Mouse (Mus musculus) G1E-ER4 (cell line): ENCODE data around the gene Rtl5. TPM values are rescaled to one million over a fixed set of nuclear protein-coding genes. Genes with fewer than 3 reads are reported as not detected.

Experiments
- GATA1 ChIP-seq: IDR thresholded peaks from one replicate; pipeline ENCODE4 v1.8.0; 2012; ENCODE audit warnings: low read length, inconsistent platforms
- polyA plus RNA-seq: library from polyadenylated mRNA; stranded (reverse); fragments of >175 nt; gene quantifications from 2 replicates; pipeline ENCODE4 v1.2.3, GENCODE M21; 2012

Gene Rtl5
- not detected in 2 replicates for polyA plus RNA-seq

- no peak for TF ChIP-seq GATA1
Observed at GRCm38 (mm10) chrX:102070591-102071471, at the start of gene Rtl5. Rtl5 (minus strand) TSS chrX:102071304.

DNA sequence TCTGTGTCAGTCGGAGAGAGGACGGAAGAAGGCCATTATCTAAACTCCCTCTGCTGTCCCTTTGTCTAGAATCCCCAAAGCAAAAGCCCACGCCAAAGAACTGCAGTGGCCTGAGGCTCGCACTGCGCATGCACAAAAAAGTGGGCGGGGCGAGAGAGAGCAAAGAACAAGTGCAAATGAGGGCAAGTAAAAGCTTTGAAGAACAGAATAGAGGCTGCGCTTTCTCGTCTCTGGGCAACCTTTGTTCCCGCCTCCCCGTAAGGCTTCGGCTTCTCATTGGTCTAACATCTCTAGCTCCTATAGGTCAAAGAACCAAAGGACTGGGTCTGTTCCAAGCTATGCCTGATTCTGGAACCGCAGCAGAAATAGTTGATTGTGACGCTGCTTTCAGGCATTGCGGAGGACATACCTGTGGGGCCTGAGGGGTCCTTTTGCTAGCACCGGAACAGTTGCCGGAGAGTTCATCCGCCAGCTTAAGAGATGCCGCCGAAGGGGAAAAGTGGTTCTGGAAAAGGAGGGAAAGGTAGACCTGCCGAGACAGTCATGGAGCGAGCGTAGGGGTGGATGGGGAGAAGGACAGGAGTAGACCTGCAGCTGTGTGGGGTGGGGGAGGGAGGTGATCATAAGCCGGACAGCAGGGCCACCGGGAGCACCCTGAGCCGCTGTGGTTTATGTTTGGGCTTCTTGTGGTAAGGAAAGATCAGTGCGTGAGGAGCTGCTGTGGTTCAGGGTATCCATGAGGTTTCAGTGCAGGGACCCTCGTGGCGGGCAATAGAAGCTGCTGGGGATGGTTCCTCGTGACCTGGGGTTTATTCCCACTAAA is 48.1 kb upstream of the Rtl5 start, which contains the start of gene Pin4:
Gene Pin4, plus strand, starts transcription at position 406 of the 823 bp plus-strand sequence.
- no peak for TF ChIP-seq GATA1

- no peak for TF ChIP-seq GATA1
Observed at GRCm38 (mm10) chrX:102115676-102116075, 44.6 kb upstream of the Rtl5 start.

DNA sequence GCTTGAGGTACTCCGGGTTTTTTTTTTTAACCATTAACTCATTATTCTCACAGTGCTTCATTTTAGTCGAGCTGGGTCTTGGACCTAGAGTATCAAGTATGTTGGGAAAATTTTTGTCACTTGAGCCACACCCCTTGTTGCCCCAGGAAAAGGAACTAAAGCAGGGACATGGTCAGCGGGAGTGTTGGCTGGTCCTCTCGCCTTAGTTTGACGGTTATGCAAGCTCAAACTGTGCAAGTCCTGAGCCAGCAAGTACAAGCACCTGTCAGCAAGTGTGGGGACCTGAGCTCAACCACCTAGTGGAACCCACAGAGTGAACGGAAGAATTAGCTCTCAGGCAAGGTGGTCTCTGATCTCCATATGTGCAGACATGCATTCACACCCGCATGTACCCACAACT is 30.8 kb upstream of the Rtl5 start:
- no peak for TF ChIP-seq GATA1

DNA sequence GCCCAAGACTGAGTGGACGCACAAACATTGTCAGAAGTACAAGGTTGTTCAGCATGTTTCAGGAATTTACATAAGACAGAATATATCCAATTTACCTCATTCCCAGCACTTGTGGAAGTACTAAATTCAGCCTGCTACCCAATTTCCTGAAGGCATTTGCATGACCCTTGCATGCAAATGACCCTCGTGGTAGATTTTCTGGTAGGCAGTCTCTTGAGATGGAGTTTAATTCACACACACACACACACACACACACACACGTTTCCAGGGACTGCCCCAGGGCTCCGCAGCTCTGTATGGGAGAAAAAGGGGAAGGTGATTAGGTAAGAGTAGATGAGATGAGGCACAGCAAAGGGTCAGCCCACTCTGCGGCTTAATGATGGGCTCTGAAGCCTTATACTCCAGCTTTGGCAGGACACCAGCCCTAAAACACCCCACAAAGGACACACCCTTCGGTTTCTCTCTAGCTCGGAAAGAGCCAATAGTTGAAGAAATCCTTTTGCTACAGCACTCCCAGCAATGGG is 23.3 kb upstream of the Rtl5 start:
- TF ChIP-seq GATA1: no peak

DNA sequence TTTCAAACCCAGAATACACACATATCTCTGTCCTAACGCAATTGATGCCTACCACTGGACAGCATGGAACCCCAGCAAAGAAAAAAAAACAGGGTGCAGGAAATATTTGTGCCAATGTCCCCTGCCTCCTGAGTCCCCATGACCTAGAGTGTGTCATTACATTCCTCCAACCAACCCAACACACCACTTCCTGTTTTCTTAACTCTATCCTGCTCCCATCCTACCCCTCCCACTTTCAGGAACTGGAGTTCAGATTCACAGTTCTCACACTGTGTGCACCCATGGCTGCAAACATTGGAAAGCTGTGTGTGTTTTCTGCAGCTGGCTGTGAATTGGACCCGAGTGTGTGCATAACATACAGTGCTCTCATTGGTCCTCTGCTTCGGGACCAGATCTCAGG is 19.5 kb upstream of the Rtl5 start:
- no peak for TF ChIP-seq GATA1

- no peak for TF ChIP-seq GATA1
Observed at GRCm38 (mm10) chrX:102085798-102086443, 14.8 kb upstream of the Rtl5 start.

DNA sequence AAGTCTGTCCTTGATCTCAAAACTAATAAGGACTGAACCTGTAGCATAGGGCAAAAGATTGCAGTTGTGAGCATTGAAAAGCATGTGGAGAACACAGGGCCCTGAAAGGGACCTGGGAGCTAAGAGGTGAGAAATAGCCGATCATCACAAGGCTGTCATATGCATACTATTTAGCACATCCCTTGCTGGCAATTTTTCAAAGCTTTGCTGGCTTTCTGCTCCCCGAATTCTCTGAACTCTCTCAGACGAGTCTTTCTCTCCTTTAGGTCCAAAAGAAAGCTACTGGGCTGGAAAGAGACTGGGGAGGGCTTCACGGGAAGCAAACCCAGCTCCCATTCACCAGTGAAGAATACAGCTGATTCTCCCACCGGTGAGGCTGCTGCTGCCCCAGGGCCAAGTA is 11.2 kb upstream of the Rtl5 start:
- no peak for TF ChIP-seq GATA1

GRCm38 (mm10) chrX:102081573-102082279 is 10.6 kb upstream of the Rtl5 start:
- TF ChIP-seq GATA1: no peak

GRCm38 (mm10) chrX:102081076-102081475 is 10.0 kb upstream of the Rtl5 start:
- TF ChIP-seq GATA1: no peak

GRCm38 (mm10) chrX:102076886-102077765 is 6.0 kb upstream of the Rtl5 start:
- no peak for TF ChIP-seq GATA1

GRCm38 (mm10) chrX:102075158-102075557 is 4.1 kb upstream of the Rtl5 start:
- TF ChIP-seq GATA1: no peak

DNA sequence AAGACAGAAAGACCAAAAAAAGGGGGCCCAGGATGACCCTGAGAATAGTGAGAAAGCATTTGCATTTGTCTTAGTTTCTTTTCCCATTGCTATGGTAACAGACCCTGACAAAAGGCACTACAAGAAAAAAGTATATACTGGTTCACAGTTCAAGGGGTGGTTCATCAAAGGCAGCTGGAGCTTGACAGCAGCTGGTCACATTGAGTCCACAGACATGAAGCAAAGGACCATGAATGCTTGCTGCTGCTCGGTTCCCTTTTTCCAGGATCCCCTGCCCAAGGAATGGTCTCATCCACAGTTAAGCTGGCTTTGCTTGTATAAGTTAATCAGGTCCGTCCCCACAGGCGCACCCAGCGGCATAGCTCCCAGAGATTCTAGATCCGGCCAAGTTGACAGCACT is 3.3 kb upstream of the Rtl5 start:
- TF ChIP-seq GATA1: no peak

DNA sequence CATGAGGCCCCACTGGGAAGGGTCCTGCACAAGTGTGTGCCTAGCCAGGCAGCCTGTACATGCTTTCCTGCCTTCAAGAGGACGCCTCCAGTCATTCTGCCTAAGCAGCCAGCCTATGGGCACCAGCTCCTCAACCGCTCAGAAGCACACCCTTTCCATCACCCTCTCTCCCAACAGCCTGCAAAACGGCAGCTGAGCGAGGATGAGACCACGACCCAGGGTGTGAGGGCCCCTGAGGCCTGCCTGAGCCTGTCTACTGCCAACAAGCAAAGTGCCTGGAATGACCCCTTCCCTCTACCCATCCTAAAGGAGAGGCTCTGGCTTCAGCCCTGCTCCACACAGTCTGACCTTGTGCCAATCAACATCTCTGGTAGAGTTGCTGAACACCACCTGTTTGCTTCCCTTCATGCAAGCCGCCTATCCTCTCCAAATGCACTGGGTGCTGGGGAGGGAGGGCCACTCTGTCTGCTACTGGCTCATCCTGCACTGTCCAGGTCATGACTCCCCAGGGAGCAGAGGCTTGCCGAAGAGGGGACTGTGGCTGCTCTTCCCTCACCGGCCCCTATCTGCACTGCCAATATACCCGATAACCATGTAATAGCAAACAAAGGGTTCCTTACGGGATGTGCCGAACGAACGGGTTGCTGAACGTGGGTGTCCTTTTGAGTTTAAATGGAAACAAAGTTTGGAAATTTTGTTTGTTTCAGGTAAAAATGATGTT is 2.7 kb upstream of the Rtl5 start:
- TF ChIP-seq GATA1: no peak
